Mouse (Mus musculus): ENCODE measurements around the gene S100pbp. TPM values are rescaled to one million over a fixed set of nuclear protein-coding genes. Genes with fewer than 3 reads are reported as not detected.

Gene S100pbp
- polyA plus RNA-seq, 1 experiment from 2014 or later: 11.8 TPM

- Histone ChIP-seq H3K27me3 (ENCODE audit: control insufficient read depth, insufficient read depth, low read length) (no peaks in the 10 kb centered on the region), H3K36me3 (ENCODE audit: control insufficient read depth, insufficient read depth) (peaks cover 50% of the 10 kb centered on the region), H3K9ac (ENCODE audit: low read length) (no peak overlapping the region), H3K27ac (ENCODE audit: low read length) (no peak overlapping the region), H3K9me3 (replicated peaks; ENCODE audit: control insufficient read depth, low read length) (no peaks in the 10 kb centered on the region), H3K4me1 (ENCODE audit: control insufficient read depth, insufficient read depth, low read length) (no peaks in the 10 kb centered on the region), H3K4me2 (ENCODE audit: low read depth, low read length) (no peak overlapping the region), H3K4me3 (ENCODE audit: low read length) (no peak overlapping the region)
- no peak for ATAC-seq (replicated peaks; ENCODE audit: extremely low read depth, insufficient read depth, low FRiP score)
- WGBS: 86% methylated on average over 8 of the region's 8 CpGs
Observed at GRCm38 (mm10) chr4:129206792-129207191, 17.3 kb upstream of the S100pbp start.

DNA sequence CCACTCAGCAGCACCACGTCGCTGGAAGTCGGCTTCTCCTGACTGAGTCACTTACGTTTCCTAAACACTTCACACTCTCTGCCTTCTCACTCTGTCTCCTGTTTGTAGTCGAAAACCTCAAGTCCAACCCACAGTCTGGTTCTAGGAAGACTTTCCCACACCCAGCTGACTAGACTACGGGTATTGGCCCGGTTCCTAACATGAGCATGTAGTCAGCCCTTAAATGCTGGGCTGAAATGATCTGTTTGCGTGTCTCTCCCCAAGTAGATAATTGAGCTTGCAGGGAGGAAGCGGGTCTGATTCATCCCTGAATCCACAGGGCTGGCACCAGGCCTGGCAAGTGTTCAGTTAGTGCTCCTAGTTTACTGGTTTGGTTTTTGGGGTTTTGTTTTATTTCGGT, 15.1 kb upstream of the S100pbp start:
- H3K4me1 ChIP-seq (ENCODE audit: control insufficient read depth, insufficient read depth, low read length): no peaks in the 10 kb centered on the region
- ATAC-seq (replicated peaks; ENCODE audit: extremely low read depth, insufficient read depth, low FRiP score): no peak
- H3K27ac ChIP-seq (ENCODE audit: low read length): no peak overlapping the region
- H3K4me2 ChIP-seq (ENCODE audit: low read depth, low read length): no peak overlapping the region
- H3K36me3 ChIP-seq (ENCODE audit: control insufficient read depth, insufficient read depth): peaks cover 60% of the 10 kb centered on the region
- 91% methylated on average over 10 of the region's 10 CpGs for WGBS
- no peaks in the 10 kb centered on the region for H3K27me3 ChIP-seq (ENCODE audit: control insufficient read depth, insufficient read depth, low read length)
- no peaks in the 10 kb centered on the region for H3K9me3 ChIP-seq (replicated peaks; ENCODE audit: control insufficient read depth, low read length)
- no peak overlapping the region for H3K4me3 ChIP-seq (ENCODE audit: low read length)
- no peak overlapping the region for H3K9ac ChIP-seq (ENCODE audit: low read length)

DNA sequence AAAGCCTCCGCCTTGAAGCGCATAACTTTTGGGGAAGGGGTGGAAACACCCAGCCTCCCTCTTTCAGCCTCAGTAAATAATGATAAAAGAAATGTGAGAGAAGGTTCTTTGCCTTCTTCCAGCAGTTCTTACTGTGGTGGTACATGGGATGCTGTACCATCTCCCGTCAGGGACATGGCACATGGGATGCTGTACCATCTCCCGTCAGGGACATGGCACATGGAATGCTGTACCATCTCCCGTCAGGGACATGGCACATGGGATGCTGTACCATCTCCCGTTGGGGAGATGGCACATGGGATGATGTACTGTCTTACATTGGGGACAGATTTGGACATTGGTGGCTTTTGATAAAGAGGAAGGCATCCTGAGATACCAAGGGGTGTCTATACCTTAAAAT, 8.0 kb upstream of the S100pbp start:
- no peaks in the 10 kb centered on the region for H3K27me3 ChIP-seq (ENCODE audit: control insufficient read depth, insufficient read depth, low read length)
- no peak for ATAC-seq (replicated peaks; ENCODE audit: extremely low read depth, insufficient read depth, low FRiP score)
- 99% methylated on average over 6 of the region's 6 CpGs for WGBS
- no peaks in the 10 kb centered on the region for H3K9me3 ChIP-seq (replicated peaks; ENCODE audit: control insufficient read depth, low read length)
- H3K27ac ChIP-seq (ENCODE audit: low read length): no peak overlapping the region
- H3K9ac ChIP-seq (ENCODE audit: low read length): no peak overlapping the region
- no peak overlapping the region for H3K4me3 ChIP-seq (ENCODE audit: low read length)
- no peak overlapping the region for H3K4me2 ChIP-seq (ENCODE audit: low read depth, low read length)
- no peaks in the 10 kb centered on the region; the same call in 1 of the 2 replicates for H3K4me1 ChIP-seq (ENCODE audit: control insufficient read depth, insufficient read depth, low read length)
- peaks cover 25% of the 10 kb centered on the region; the same call in 1 of the 2 replicates for H3K36me3 ChIP-seq (ENCODE audit: control insufficient read depth, insufficient read depth)

- 84% methylated on average over 1 of the region's 1 CpGs for WGBS
- no peak for ATAC-seq (replicated peaks; ENCODE audit: extremely low read depth, insufficient read depth, low FRiP score)
Observed at GRCm38 (mm10) chr4:129194280-129194679, 4.8 kb upstream of the S100pbp start.

DNA sequence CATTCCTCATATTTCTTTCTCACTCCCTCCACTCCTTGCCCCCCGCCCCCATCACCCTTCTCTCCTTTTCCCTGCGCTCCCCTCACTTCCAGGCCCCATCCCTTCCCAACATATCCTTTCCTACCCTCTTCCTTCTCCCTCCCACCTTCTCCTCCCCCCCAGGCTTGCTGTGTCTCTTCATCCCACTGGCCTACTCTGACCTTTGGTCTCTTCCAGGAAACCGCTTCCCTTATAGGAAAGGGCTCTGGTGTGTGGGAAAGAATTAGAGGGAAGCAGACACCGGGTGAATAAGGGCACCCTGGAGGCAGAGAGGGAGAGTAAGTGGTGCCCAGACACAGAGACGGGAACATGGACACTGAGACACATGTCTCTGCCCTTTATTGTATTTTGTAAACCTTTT, 2.2 kb upstream of the S100pbp start:
- H3K9me3 ChIP-seq (replicated peaks; ENCODE audit: control insufficient read depth, low read length): no peaks in the 10 kb centered on the region
- no peak overlapping the region for H3K27ac ChIP-seq (ENCODE audit: low read length)

More at GRCm38 (mm10) chr4:129194280-129194679, 4.8 kb upstream of the S100pbp start:
- no peak overlapping the region for H3K4me3 ChIP-seq (ENCODE audit: low read length)
- no peaks in the 10 kb centered on the region for H3K9me3 ChIP-seq (replicated peaks; ENCODE audit: control insufficient read depth, low read length)
- no peak overlapping the region for H3K4me2 ChIP-seq (ENCODE audit: low read depth, low read length)
- H3K27me3 ChIP-seq (ENCODE audit: control insufficient read depth, insufficient read depth, low read length): no peaks in the 10 kb centered on the region
- H3K4me1 ChIP-seq (ENCODE audit: control insufficient read depth, insufficient read depth, low read length): peaks cover 14% of the 10 kb centered on the region
- no peak overlapping the region for H3K27ac ChIP-seq (ENCODE audit: low read length)
- H3K36me3 ChIP-seq (ENCODE audit: control insufficient read depth, insufficient read depth): peaks cover 10% of the 10 kb centered on the region; the same call in 1 of the 2 replicates
- H3K9ac ChIP-seq (ENCODE audit: low read length): no peak overlapping the region

DNA sequence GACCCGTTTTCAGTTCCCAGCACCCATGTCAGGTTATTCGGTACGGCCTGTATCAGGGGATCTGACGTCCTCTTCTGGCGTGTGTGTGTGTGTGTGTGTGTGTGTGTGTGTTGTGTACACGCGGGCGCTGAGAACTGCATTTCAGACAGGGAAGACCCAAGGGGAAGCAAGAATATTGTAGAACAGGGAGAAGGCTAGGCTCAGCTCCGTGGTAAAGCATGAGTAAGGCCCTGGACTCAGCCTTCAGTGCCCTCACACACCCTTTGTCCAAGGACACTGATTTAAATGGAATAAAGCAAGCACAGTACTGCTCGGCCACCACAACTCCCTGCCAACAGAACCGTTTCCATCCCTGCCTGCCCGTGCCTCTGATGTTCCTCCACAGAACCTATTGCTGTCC, 1.0 kb upstream of the S100pbp start:
- no peaks in the 10 kb centered on the region for H3K27me3 ChIP-seq (ENCODE audit: control insufficient read depth, insufficient read depth, low read length)
- H3K36me3 ChIP-seq (ENCODE audit: control insufficient read depth, insufficient read depth): no peaks in the 10 kb centered on the region
- no peaks in the 10 kb centered on the region for H3K9me3 ChIP-seq (replicated peaks; ENCODE audit: control insufficient read depth, low read length)
- H3K27ac ChIP-seq (ENCODE audit: low read length): peak overlapping the region; percentile 79
- peak overlapping the region; percentile 83 for H3K9ac ChIP-seq (ENCODE audit: low read length)
- H3K4me2 ChIP-seq (ENCODE audit: low read depth, low read length): peak overlapping the region; percentile 83
- peak overlapping the region; percentile 82 for H3K4me3 ChIP-seq (ENCODE audit: low read length)
- no peak for ATAC-seq (replicated peaks; ENCODE audit: extremely low read depth, insufficient read depth, low FRiP score)
- peaks cover 21% of the 10 kb centered on the region for H3K4me1 ChIP-seq (ENCODE audit: control insufficient read depth, insufficient read depth, low read length)
- 4% methylated on average over 12 of the region's 12 CpGs for WGBS

More for the DNA sequence above, 2.2 kb upstream of the S100pbp start:
- WGBS: 74% methylated on average over 5 of the region's 5 CpGs
- ATAC-seq (replicated peaks; ENCODE audit: extremely low read depth, insufficient read depth, low FRiP score): no peak
- Histone ChIP-seq H3K4me2 (ENCODE audit: low read depth, low read length) (no peak overlapping the region; the same call in 1 of the 2 replicates), H3K27me3 (ENCODE audit: control insufficient read depth, insufficient read depth, low read length) (no peaks in the 10 kb centered on the region), H3K36me3 (ENCODE audit: control insufficient read depth, insufficient read depth) (no peaks in the 10 kb centered on the region), H3K4me3 (ENCODE audit: low read length) (no peak overlapping the region), H3K4me1 (ENCODE audit: control insufficient read depth, insufficient read depth, low read length) (peaks cover 21% of the 10 kb centered on the region), H3K9ac (ENCODE audit: low read length) (no peak overlapping the region)

DNA sequence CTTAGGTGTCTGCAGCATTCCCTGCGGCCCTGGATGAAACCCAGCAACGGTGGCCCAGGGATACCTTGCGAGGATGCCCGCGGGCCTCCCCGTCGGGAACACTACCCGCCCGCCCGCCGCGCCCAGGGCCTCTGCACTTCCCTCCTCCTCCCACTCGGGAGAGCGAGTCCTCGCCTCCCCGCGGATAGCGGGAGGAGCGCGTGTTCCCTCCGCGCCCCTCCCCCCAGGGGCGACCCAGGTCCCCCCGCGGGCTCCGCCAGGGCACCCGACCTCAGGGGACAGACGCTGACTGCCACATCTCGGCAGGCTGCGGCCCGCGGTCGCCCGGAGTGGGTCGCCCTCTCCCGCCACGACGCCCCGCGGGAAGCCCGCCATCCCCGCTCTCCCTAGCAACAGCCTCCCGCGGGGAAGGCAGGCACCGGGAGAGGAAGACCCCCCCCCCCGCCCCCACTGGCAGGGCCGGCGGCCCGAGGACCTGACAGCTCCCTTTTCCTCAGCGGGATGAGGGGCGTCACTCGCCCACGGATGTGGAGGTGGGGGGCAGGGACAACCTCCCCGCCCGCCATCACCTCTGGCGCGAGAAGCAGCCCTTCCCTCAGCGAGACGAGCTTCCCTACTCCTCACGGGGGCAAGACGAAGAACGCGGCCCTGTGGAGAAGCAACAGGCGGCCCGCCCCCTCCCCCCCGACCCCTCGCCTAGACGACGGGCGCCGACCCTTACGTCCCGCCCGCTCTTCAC, 555 bp downstream of the S100pbp start:
- H3K36me3 ChIP-seq (ENCODE audit: control insufficient read depth, insufficient read depth): no peaks in the 10 kb centered on the region
- peak overlapping the region; percentile 88 for H3K27ac ChIP-seq (ENCODE audit: low read length)
- H3K4me1 ChIP-seq (ENCODE audit: control insufficient read depth, insufficient read depth, low read length): peaks cover 21% of the 10 kb centered on the region
- ATAC-seq (replicated peaks; ENCODE audit: extremely low read depth, insufficient read depth, low FRiP score): peak; percentile 66
- no peaks in the 10 kb centered on the region for H3K27me3 ChIP-seq (ENCODE audit: control insufficient read depth, insufficient read depth, low read length)
- peak overlapping the region; percentile 82 for H3K4me3 ChIP-seq (ENCODE audit: low read length)
- peak overlapping the region; percentile 73 for H3K4me2 ChIP-seq (ENCODE audit: low read depth, low read length)
- WGBS: under 1% methylated on average over 50 of the region's 74 CpGs
- no peaks in the 10 kb centered on the region for H3K9me3 ChIP-seq (replicated peaks; ENCODE audit: control insufficient read depth, low read length)
- H3K9ac ChIP-seq (ENCODE audit: low read length): peak overlapping the region; percentile 86

- no peaks in the 10 kb centered on the region for H3K27me3 ChIP-seq (ENCODE audit: control insufficient read depth, insufficient read depth, low read length)
- H3K9me3 ChIP-seq (replicated peaks; ENCODE audit: control insufficient read depth, low read length): no peaks in the 10 kb centered on the region
- ATAC-seq (replicated peaks; ENCODE audit: extremely low read depth, insufficient read depth, low FRiP score): no peak
- 44% methylated on average over 5 of the region's 5 CpGs for WGBS
- no peaks in the 10 kb centered on the region for H3K36me3 ChIP-seq (ENCODE audit: control insufficient read depth, insufficient read depth)
- H3K4me2 ChIP-seq (ENCODE audit: low read depth, low read length): peak overlapping the region; percentile 73
- peaks cover 21% of the 10 kb centered on the region for H3K4me1 ChIP-seq (ENCODE audit: control insufficient read depth, insufficient read depth, low read length)
- 0 out of 2 replicates have a peak overlapping the region, but pooled peaks have one; percentile 16 for H3K27ac ChIP-seq (ENCODE audit: low read length)
- H3K4me3 ChIP-seq (ENCODE audit: low read length): peak overlapping the region; percentile 82
- peak overlapping the region; percentile 86 for H3K9ac ChIP-seq (ENCODE audit: low read length)
Observed at GRCm38 (mm10) chr4:129188041-129188659, 1.4 kb downstream of the S100pbp start.

DNA sequence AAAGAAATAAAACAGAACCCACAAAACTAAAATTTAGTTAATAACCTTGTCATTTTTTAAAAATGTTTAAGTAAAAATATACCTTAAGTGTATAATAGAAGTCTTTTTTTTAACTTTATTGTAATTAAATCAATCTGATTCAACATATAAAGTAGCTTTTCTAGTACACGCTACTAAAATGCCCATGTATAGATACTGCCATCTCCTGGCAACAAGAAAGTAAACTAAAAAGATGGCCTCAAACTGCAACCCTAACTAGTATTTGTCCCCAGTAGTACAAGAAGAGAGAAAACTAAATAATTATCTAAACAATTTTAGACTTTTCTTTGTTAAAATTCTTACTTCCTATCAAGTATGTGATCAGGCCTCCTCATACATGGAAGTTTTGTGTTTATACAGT, 10.0 kb downstream of the S100pbp start:
- ATAC-seq (replicated peaks; ENCODE audit: extremely low read depth, insufficient read depth, low FRiP score): no peak
- Histone ChIP-seq H3K4me2 (ENCODE audit: low read depth, low read length) (no peak overlapping the region), H3K36me3 (ENCODE audit: control insufficient read depth, insufficient read depth) (peaks cover 27% of the 10 kb centered on the region)

More for the DNA sequence above, 10.0 kb downstream of the S100pbp start:
- Histone ChIP-seq H3K4me3 (ENCODE audit: low read length) (no peak overlapping the region), H3K4me1 (ENCODE audit: control insufficient read depth, insufficient read depth, low read length) (no peaks in the 10 kb centered on the region), H3K9me3 (replicated peaks; ENCODE audit: control insufficient read depth, low read length) (no peaks in the 10 kb centered on the region), H3K27me3 (ENCODE audit: control insufficient read depth, insufficient read depth, low read length) (no peaks in the 10 kb centered on the region), H3K27ac (ENCODE audit: low read length) (no peak overlapping the region), H3K9ac (ENCODE audit: low read length) (no peak overlapping the region)
- 60% methylated on average over 1 of the region's 1 CpGs for WGBS
